Mouse (Mus musculus) heart, embryonic 16.5 days (tissue): Measurements from ENCODE around the gene Fam126a. TPM values are rescaled to one million over a fixed set of nuclear protein-coding genes. Genes with fewer than 3 reads are reported as not detected.

Experiments
- ATAC-seq: fragments of 200-750 bp; cut with Nextera tagmentation; replicated peaks from 2 replicates; pipeline ENCODE4 v1.8.0; 2017; ENCODE audit warnings: moderate number of reproducible peaks; ENCODE audit not compliant: insufficient read depth, low FRiP score; ENCODE audit errors: extremely low read depth
- H3K27ac ChIP-seq: fragments of 300-500 bp; sonication (generic); 2 replicates; pipeline ENCODE4 v1.5.1; 2014; ENCODE audit warnings: mild to moderate bottlenecking, low read length, control low read depth, moderate library complexity
- H3K27me3 ChIP-seq: fragments of 300-500 bp; sonication (generic); 2 replicates; pipeline ENCODE4 v1.6.1; 2014; ENCODE audit warnings: low read length, mixed read lengths; ENCODE audit not compliant: control insufficient read depth, insufficient read depth
- H3K36me3 ChIP-seq: fragments of 300-500 bp; sonication (generic); 2 replicates; pipeline ENCODE4 v1.6.1; 2014; ENCODE audit not compliant: control insufficient read depth, insufficient read depth
- H3K4me1 ChIP-seq: fragments of 300-500 bp; sonication (generic); 2 replicates; pipeline ENCODE4 v1.6.1; 2014; ENCODE audit warnings: low read length, mixed read lengths; ENCODE audit not compliant: control insufficient read depth, insufficient read depth
- H3K4me2 ChIP-seq: fragments of 300-500 bp; sonication (generic); 2 replicates; pipeline ENCODE4 v1.6.1; 2014; ENCODE audit warnings: low read depth, mild to moderate bottlenecking, control low read depth, low read length
- H3K4me3 ChIP-seq: fragments of 300-500 bp; sonication (generic); 2 replicates; pipeline ENCODE4 v1.5.1; 2014; ENCODE audit warnings: mild to moderate bottlenecking, control low read depth, low read length
- H3K9ac ChIP-seq: fragments of 300-500 bp; sonication (generic); 2 replicates; pipeline ENCODE4 v1.6.1; 2014; ENCODE audit warnings: low read length, control low read depth
- H3K9me3 ChIP-seq: fragments of 300-500 bp; sonication (generic); replicated peaks from 2 replicates; pipeline ENCODE4 v1.6.1; 2016; ENCODE audit warnings: low read length; ENCODE audit not compliant: control insufficient read depth
- WGBS: fragments of 180-500 bp; shearing (Covaris S2); extraction: QIAGEN DNeasy Blood & Tissue Kit; methylation state at CpG from one replicate; pipeline ENCODE4 v1.1.7; 2014; 5-methylcytosine and 5-hydroxymethylcytosine counted together
- polyA plus RNA-seq: library from polyadenylated mRNA; unstranded; fragments of >200 nt; fragmentation: Nextera tagmentation; extraction: Ambion mirVana; gene quantifications from 2 replicates; pipeline ENCODE4 v1.2.1, GENCODE M21; 2015

Fam126a gene
- 34.1 and 35.0 TPM in 2 replicates for polyA plus RNA-seq

- ATAC-seq, result peak; percentile 100
- peak within 1 kb of the TSS; percentile 95 for H3K9ac ChIP-seq
- WGBS, result under 1% methylated on average over 16 of the region's 16 CpGs
Measured at GRCm38 (mm10) chr5:24030579-24030969, at the start of gene Fam126a. Gene Fam126a, minus strand, starts transcription at chr5:24030690.

GRCm38 (mm10) chr5:24078420-24079179 is 48.1 kb upstream of the Fam126a start:
- no peak overlapping the region for H3K4me3 ChIP-seq
- H3K9ac ChIP-seq, result no peak overlapping the region
- peaks cover 5% of the 10 kb centered on the region for H3K4me1 ChIP-seq
- no peaks in the 10 kb centered on the region for H3K27me3 ChIP-seq
- H3K9me3 ChIP-seq, result no peaks in the 10 kb centered on the region
- no peak overlapping the region for H3K27ac ChIP-seq
- 78% methylated on average over 7 of the region's 7 CpGs for WGBS
- H3K36me3 ChIP-seq, result no peaks in the 10 kb centered on the region
- no peak overlapping the region for H3K4me2 ChIP-seq
- ATAC-seq, result no peak

More at GRCm38 (mm10) chr5:24030579-24030969, at the start of gene Fam126a:
- Histone ChIP-seq H3K4me1 (peaks cover 16% of the 10 kb centered on the region), H3K4me2 (peak within 1 kb of the TSS; percentile 83), H3K27me3 (no peaks in the 10 kb centered on the region), H3K9me3 (no peaks in the 10 kb centered on the region), H3K27ac (peak within 1 kb of the TSS; percentile 88), H3K4me3 (peak within 1 kb of the TSS; percentile 95), H3K36me3 (peaks cover 4% of the 10 kb centered on the region; the same call in 1 of the 2 replicates)

- Histone ChIP-seq H3K4me1 (peaks cover 5% of the 10 kb centered on the region), H3K27ac (no peak overlapping the region), H3K9me3 (no peaks in the 10 kb centered on the region), H3K27me3 (no peaks in the 10 kb centered on the region), H3K4me3 (peak overlapping the region; percentile 40), H3K9ac (no peak overlapping the region), H3K4me2 (peak overlapping the region; percentile 60), H3K36me3 (no peaks in the 10 kb centered on the region)
- WGBS, result 22% methylated on average over 7 of the region's 7 CpGs
- ATAC-seq, result no peak
Measured at GRCm38 (mm10) chr5:24077739-24078306, 47.3 kb upstream of the Fam126a start.

- 1% methylated on average over 15 of the region's 15 CpGs for WGBS
- H3K9ac ChIP-seq, result peak overlapping the region; percentile 66
- H3K4me3 ChIP-seq, result peak overlapping the region; percentile 40
- H3K4me1 ChIP-seq, result peaks cover 5% of the 10 kb centered on the region
- no peaks in the 10 kb centered on the region for H3K9me3 ChIP-seq
- H3K27ac ChIP-seq, result peak overlapping the region; percentile 62
- peak overlapping the region; percentile 60 for H3K4me2 ChIP-seq
- no peaks in the 10 kb centered on the region for H3K27me3 ChIP-seq
- peak; percentile 87 for ATAC-seq
- no peaks in the 10 kb centered on the region for H3K36me3 ChIP-seq
Measured at GRCm38 (mm10) chr5:24076986-24077718, 46.7 kb upstream of the Fam126a start.

GRCm38 (mm10) chr5:24072031-24072430 is 41.5 kb upstream of the Fam126a start:
- no peak overlapping the region; the same call in 1 of the 2 replicates for H3K9ac ChIP-seq
- peaks cover 7% of the 10 kb centered on the region for H3K4me1 ChIP-seq
- 61% methylated on average over 6 of the region's 6 CpGs for WGBS
- no peak overlapping the region for H3K27ac ChIP-seq
- no peaks in the 10 kb centered on the region for H3K27me3 ChIP-seq
- no peak for ATAC-seq
- H3K4me3 ChIP-seq, result no peak overlapping the region
- H3K4me2 ChIP-seq, result no peak overlapping the region
- H3K36me3 ChIP-seq, result no peaks in the 10 kb centered on the region
- no peaks in the 10 kb centered on the region for H3K9me3 ChIP-seq

- Histone ChIP-seq H3K4me2 (no peak overlapping the region), H3K9ac (no peak overlapping the region), H3K4me1 (peaks cover 4% of the 10 kb centered on the region; the same call in 1 of the 2 replicates), H3K9me3 (no peaks in the 10 kb centered on the region), H3K4me3 (no peak overlapping the region), H3K27ac (no peak overlapping the region), H3K36me3 (no peaks in the 10 kb centered on the region), H3K27me3 (no peaks in the 10 kb centered on the region)
- no peak for ATAC-seq
- WGBS, result 75% methylated on average over 6 of the region's 6 CpGs
Measured at GRCm38 (mm10) chr5:24068955-24069354, 38.5 kb upstream of the Fam126a start.

- Histone ChIP-seq H3K4me2 (no peak overlapping the region), H3K36me3 (no peaks in the 10 kb centered on the region), H3K27ac (no peak overlapping the region), H3K9ac (no peak overlapping the region), H3K4me1 (no peaks in the 10 kb centered on the region), H3K4me3 (no peak overlapping the region), H3K27me3 (no peaks in the 10 kb centered on the region), H3K9me3 (no peaks in the 10 kb centered on the region)
- no peak for ATAC-seq
- 51% methylated on average over 4 of the region's 4 CpGs for WGBS
Measured at GRCm38 (mm10) chr5:24063545-24063944, 33.1 kb upstream of the Fam126a start.

- Histone ChIP-seq H3K9me3 (no peaks in the 10 kb centered on the region), H3K9ac (no peak overlapping the region), H3K4me1 (no peaks in the 10 kb centered on the region), H3K27me3 (no peaks in the 10 kb centered on the region), H3K36me3 (no peaks in the 10 kb centered on the region), H3K27ac (no peak overlapping the region), H3K4me3 (no peak overlapping the region), H3K4me2 (no peak overlapping the region)
- ATAC-seq, result no peak
- WGBS, result 82% methylated on average over 6 of the region's 6 CpGs
Measured at GRCm38 (mm10) chr5:24063034-24063433, 32.5 kb upstream of the Fam126a start.

- Histone ChIP-seq H3K4me1 (no peaks in the 10 kb centered on the region), H3K9ac (no peak overlapping the region), H3K36me3 (no peaks in the 10 kb centered on the region), H3K4me2 (no peak overlapping the region), H3K9me3 (peaks cover 6% of the 10 kb centered on the region), H3K27me3 (no peaks in the 10 kb centered on the region), H3K27ac (no peak overlapping the region), H3K4me3 (no peak overlapping the region)
- ATAC-seq, result no peak
- 67% methylated on average over 3 of the region's 3 CpGs for WGBS
Measured at GRCm38 (mm10) chr5:24060949-24061348, 30.5 kb upstream of the Fam126a start.
